Mouse (Mus musculus) small intestine, adult 2 months (tissue): ENCODE data around the gene 6030452D12Rik.

Source experiments
- CTCF ChIP-seq: fragments of 200-500 bp; IDR thresholded peaks from 2 replicates; pipeline ENCODE4 v1.5.1; 2012; ENCODE audit warnings: low read depth, mild to moderate bottlenecking, control low read depth, inconsistent platforms, low read length, moderate library complexity, mixed read lengths; ENCODE audit not compliant: insufficient replicate concordance, insufficient read length; ENCODE audit errors: extremely low read depth
- POLR2A ChIP-seq: fragments of 200-500 bp; IDR thresholded peaks from 2 replicates; pipeline ENCODE4 v1.6.1; 2012; ENCODE audit warnings: low read depth, mild to moderate bottlenecking, control low read depth, inconsistent platforms, low read length, moderate library complexity

DNA sequence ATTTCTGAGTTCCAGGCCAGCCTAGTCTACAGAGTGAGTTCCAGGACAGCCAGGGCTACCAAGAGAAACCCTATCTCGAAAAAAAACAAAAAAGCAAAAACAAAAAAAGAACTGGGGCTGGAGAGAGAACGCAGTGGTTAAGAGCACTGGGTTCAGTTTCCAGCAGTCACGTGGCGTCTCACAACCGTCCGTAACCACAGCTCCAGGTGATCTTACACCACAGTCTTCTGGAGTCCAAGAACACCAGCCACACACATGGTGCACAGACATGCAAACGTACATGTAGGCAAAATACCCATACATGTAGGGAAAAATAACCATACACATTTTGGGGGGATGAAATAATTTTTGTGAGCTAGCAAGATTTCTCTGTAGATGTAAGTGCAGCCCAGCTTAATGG, 46.4 kb downstream of the 6030452D12Rik start:
- TF ChIP-seq CTCF (no peak), POLR2A (no peak)
